Mouse (Mus musculus) heart, embryonic 16.5 days (tissue): ENCODE measurements at regions not wholly inside any gene's neighbourhood (a gene's known extent, or its start where the extent isn't known, plus 50 kb on each side); places are given as distances from the start of the nearest gene placed in this dataset.

Experiments
- ATAC-seq: fragments of 200-750 bp; cut with Nextera tagmentation; replicated peaks from 2 replicates; pipeline ENCODE4 v1.8.0; 2017; ENCODE audit warnings: moderate number of reproducible peaks; ENCODE audit not compliant: insufficient read depth, low FRiP score; ENCODE audit errors: extremely low read depth
- H3K27ac ChIP-seq: fragments of 300-500 bp; sonication (generic); 2 replicates; pipeline ENCODE4 v1.5.1; 2014; ENCODE audit warnings: mild to moderate bottlenecking, low read length, control low read depth, moderate library complexity
- H3K27me3 ChIP-seq: fragments of 300-500 bp; sonication (generic); 2 replicates; pipeline ENCODE4 v1.6.1; 2014; ENCODE audit warnings: low read length, mixed read lengths; ENCODE audit not compliant: control insufficient read depth, insufficient read depth
- H3K36me3 ChIP-seq: fragments of 300-500 bp; sonication (generic); 2 replicates; pipeline ENCODE4 v1.6.1; 2014; ENCODE audit not compliant: control insufficient read depth, insufficient read depth
- H3K4me1 ChIP-seq: fragments of 300-500 bp; sonication (generic); 2 replicates; pipeline ENCODE4 v1.6.1; 2014; ENCODE audit warnings: low read length, mixed read lengths; ENCODE audit not compliant: control insufficient read depth, insufficient read depth
- H3K4me2 ChIP-seq: fragments of 300-500 bp; sonication (generic); 2 replicates; pipeline ENCODE4 v1.6.1; 2014; ENCODE audit warnings: low read depth, mild to moderate bottlenecking, control low read depth, low read length
- H3K4me3 ChIP-seq: fragments of 300-500 bp; sonication (generic); 2 replicates; pipeline ENCODE4 v1.5.1; 2014; ENCODE audit warnings: mild to moderate bottlenecking, control low read depth, low read length
- H3K9ac ChIP-seq: fragments of 300-500 bp; sonication (generic); 2 replicates; pipeline ENCODE4 v1.6.1; 2014; ENCODE audit warnings: low read length, control low read depth
- H3K9me3 ChIP-seq: fragments of 300-500 bp; sonication (generic); replicated peaks from 2 replicates; pipeline ENCODE4 v1.6.1; 2016; ENCODE audit warnings: low read length; ENCODE audit not compliant: control insufficient read depth
- WGBS: fragments of 180-500 bp; shearing (Covaris S2); extraction: QIAGEN DNeasy Blood & Tissue Kit; methylation state at CpG from one replicate; pipeline ENCODE4 v1.1.7; 2014; 5-methylcytosine and 5-hydroxymethylcytosine counted together

GRCm38 (mm10) chr15:85634322-85635141, 52.3 kb upstream of the Wnt7b start:
- Histone ChIP-seq H3K4me3 (peak overlapping the region; percentile 75), H3K9me3 (no peaks in the 10 kb centered on the region), H3K4me2 (peak overlapping the region; percentile 71), H3K9ac (peak overlapping the region; percentile 88), H3K36me3 (no peaks in the 10 kb centered on the region), H3K27me3 (no peaks in the 10 kb centered on the region), H3K27ac (peak overlapping the region; percentile 95), H3K4me1 (peaks cover 2% of the 10 kb centered on the region; the same call in 1 of the 2 replicates)
- ATAC-seq = peak; percentile 99
- under 1% methylated on average over 58 of the region's 58 CpGs for WGBS

- H3K36me3 ChIP-seq = no peaks in the 10 kb centered on the region
- no peak for ATAC-seq
- H3K4me1 ChIP-seq = peaks cover 2% of the 10 kb centered on the region; the same call in 1 of the 2 replicates
- no peaks in the 10 kb centered on the region for H3K27me3 ChIP-seq
- peak overlapping the region; percentile 95 for H3K27ac ChIP-seq
- H3K9me3 ChIP-seq = no peaks in the 10 kb centered on the region
- 89% methylated on average over 6 of the region's 6 CpGs for WGBS
- H3K4me2 ChIP-seq = peak overlapping the region; percentile 71
- no peak overlapping the region; the same call in 1 of the 2 replicates for H3K9ac ChIP-seq
- H3K4me3 ChIP-seq = no peak overlapping the region
These were observed 53.2 kb upstream of the Wnt7b start for GRCm38 (mm10) chr15:85635425-85635824.

GRCm38 (mm10) chr15:85639566-85639965, 57.3 kb upstream of the Wnt7b start:
- 79% methylated on average over 2 of the region's 2 CpGs for whole genome bisulfite sequencing
- Histone ChIP-seq H3K4me3 (no peak overlapping the region), H3K4me1 (no peaks in the 10 kb centered on the region), H3K36me3 (no peaks in the 10 kb centered on the region), H3K27me3 (no peaks in the 10 kb centered on the region), H3K27ac (no peak overlapping the region), H3K4me2 (no peak overlapping the region), H3K9ac (no peak overlapping the region), H3K9me3 (no peaks in the 10 kb centered on the region)
- no peak for ATAC-seq

DNA sequence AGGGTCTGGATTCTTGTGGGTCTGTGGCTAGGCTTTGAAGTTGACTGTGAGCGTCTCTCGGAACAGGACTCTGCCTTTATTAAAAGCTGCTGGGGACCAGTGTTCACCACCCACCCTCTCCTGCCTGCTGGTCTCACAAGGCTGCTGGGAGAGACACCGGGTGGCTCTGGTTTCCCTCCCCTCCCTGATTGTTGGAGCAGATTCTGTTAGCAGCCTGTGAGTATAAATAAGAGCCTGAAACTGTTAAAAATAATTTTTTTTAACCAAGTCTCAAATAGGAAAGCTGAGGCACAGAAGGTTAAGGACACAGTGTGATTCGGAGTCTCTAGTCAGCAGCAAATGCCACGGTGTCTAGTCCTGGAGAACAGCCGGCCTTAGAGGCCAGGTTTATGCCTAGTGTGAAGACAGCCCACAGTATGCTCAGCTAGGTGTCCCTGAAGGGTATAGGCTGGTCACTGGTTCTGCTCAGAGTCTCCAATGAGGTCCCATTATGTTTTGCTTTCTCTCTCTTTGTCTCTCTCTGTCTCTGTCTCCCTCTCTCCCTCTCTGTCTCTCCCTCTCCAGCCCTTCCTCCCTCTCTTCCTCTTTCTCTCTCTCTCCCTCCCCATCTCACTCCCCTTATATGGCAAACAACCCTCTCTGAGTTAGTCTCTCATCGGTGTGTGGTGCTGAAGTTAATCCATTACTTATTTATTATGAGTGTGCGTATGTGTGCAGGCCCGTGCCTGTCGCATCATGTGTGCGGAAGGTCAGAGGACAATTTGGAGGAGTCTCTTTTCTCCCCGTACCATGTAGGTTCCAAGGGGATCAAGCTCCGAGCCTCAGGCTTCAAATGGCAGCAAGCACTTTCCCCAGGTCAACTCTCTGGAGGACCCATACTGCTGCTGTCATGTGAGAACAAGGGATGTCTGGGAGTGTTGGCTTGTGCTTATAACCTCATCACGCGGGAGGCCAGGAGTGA, 59.1 kb upstream of the Wnt7b start:
- no peaks in the 10 kb centered on the region for H3K9me3 ChIP-seq
- WGBS = 73% methylated on average over 15 of the region's 15 CpGs
- no peak overlapping the region for H3K27ac ChIP-seq
- H3K4me3 ChIP-seq = no peak overlapping the region
- no peak for ATAC-seq
- no peak overlapping the region for H3K4me2 ChIP-seq
- H3K36me3 ChIP-seq = no peaks in the 10 kb centered on the region
- peaks cover 9% of the 10 kb centered on the region for H3K4me1 ChIP-seq
- no peak overlapping the region for H3K9ac ChIP-seq
- no peaks in the 10 kb centered on the region for H3K27me3 ChIP-seq

- Histone ChIP-seq H3K27me3 (no peaks in the 10 kb centered on the region), H3K36me3 (no peaks in the 10 kb centered on the region), H3K4me2 (peak overlapping the region; percentile 91), H3K9ac (peak overlapping the region; percentile 88), H3K9me3 (no peaks in the 10 kb centered on the region), H3K4me3 (peak overlapping the region; percentile 69), H3K27ac (peak overlapping the region; percentile 83), H3K4me1 (peaks cover 16% of the 10 kb centered on the region)
- 48% methylated on average over 8 of the region's 8 CpGs for WGBS
- no peak for ATAC-seq
These were observed 63.1 kb upstream of the Wnt7b start for GRCm38 (mm10) chr15:85645396-85645795.

- Histone ChIP-seq H3K4me2 (peak overlapping the region; percentile 91), H3K4me3 (peak overlapping the region; percentile 69), H3K27me3 (no peaks in the 10 kb centered on the region), H3K27ac (peak overlapping the region; percentile 83), H3K4me1 (peaks cover 16% of the 10 kb centered on the region), H3K9ac (peak overlapping the region; percentile 88), H3K9me3 (no peaks in the 10 kb centered on the region), H3K36me3 (no peaks in the 10 kb centered on the region)
- ATAC-seq = peak; percentile 65
- WGBS = 2% methylated on average over 33 of the region's 33 CpGs
These were observed 63.8 kb upstream of the Wnt7b start for GRCm38 (mm10) chr15:85645971-85646638.

DNA sequence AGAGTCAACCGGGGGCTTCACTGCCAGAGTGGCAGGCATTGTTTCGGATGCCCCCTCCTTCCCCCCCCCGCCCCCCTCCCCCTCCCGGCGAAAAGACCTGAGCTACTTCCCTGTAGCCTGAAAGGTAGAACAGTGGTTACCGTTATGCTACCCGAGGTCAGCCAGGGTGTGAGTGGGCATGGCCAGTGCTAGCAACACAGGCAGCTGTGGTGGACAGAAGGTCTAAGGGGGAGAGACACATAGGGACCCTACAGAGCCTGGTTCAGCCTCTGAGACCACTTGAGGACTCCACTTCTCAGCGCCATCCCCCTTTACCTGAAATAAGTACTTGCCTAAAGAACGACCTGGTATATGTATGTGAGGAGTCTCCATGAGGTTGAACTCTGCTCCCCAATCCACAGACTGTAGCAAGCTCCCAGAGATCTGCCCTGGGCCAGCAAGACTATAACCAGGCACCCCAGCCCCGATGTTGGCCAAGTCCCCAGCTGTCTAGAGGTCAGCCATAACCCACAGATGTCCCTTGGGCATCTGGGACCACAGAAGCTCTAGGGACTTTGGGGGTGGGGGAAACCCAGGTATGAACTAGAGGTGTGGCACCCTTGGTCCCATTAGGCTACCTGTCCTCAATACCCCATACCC, 64.5 kb upstream of the Wnt7b start:
- Histone ChIP-seq H3K4me3 (peak overlapping the region; percentile 69), H3K9me3 (no peaks in the 10 kb centered on the region), H3K4me2 (peak overlapping the region; percentile 91), H3K27me3 (no peaks in the 10 kb centered on the region), H3K27ac (peak overlapping the region; percentile 83), H3K36me3 (no peaks in the 10 kb centered on the region), H3K9ac (peak overlapping the region; percentile 88), H3K4me1 (peaks cover 16% of the 10 kb centered on the region)
- ATAC-seq = peak; percentile 20; the same call in 1 of the 2 replicates
- WGBS = 28% methylated on average over 10 of the region's 10 CpGs

- Histone ChIP-seq H3K4me2 (no peak overlapping the region), H3K9me3 (no peaks in the 10 kb centered on the region), H3K4me1 (peaks cover 16% of the 10 kb centered on the region), H3K27me3 (no peaks in the 10 kb centered on the region), H3K4me3 (no peak overlapping the region), H3K27ac (no peak overlapping the region), H3K36me3 (no peaks in the 10 kb centered on the region), H3K9ac (no peak overlapping the region)
- no peak for ATAC-seq
- 65% methylated on average over 6 of the region's 6 CpGs for WGBS
These were observed 65.3 kb upstream of the Wnt7b start for GRCm38 (mm10) chr15:85647593-85647992.
